Mouse (Mus musculus) liver, adult 2 months (tissue): Measurements from ENCODE around the gene Snx21. TPM values are rescaled to one million over a fixed set of nuclear protein-coding genes. Genes with fewer than 3 reads are reported as not detected.

Experiments
- DNase-seq: peaks from one replicate; pipeline ENCODE4 v3.0.0-alpha.2; 2011; ENCODE audit warnings: low read depth, low spot score; ENCODE audit errors: extremely low read depth
- H3K27ac ChIP-seq: fragments of 200-500 bp; replicated peaks from 2 replicates; pipeline ENCODE4 v1.5.1; 2012; ENCODE audit warnings: low read depth, mild to moderate bottlenecking, control low read depth, inconsistent platforms, low read length; ENCODE audit not compliant: insufficient read depth
- H3K27me3 ChIP-seq: fragments of 200-500 bp; 2 replicates; pipeline ENCODE4 v1.6.1; 2012; ENCODE audit warnings: mild to moderate bottlenecking, moderate library complexity, low read length, inconsistent platforms; ENCODE audit not compliant: control insufficient read depth, insufficient read depth
- H3K36me3 ChIP-seq: fragments of 200-500 bp; 2 replicates; pipeline ENCODE4 v1.6.1; 2012; ENCODE audit warnings: low read length, inconsistent platforms; ENCODE audit not compliant: control insufficient read depth, insufficient read depth
- H3K4me1 ChIP-seq: fragments of 200-500 bp; 2 replicates; pipeline ENCODE4 v1.6.1; 2011; ENCODE audit warnings: low read length; ENCODE audit not compliant: control insufficient read depth, insufficient read depth
- H3K4me3 ChIP-seq: fragments of 200-500 bp; 2 replicates; pipeline ENCODE4 v1.5.1; 2011; ENCODE audit warnings: low read depth, mild to moderate bottlenecking, control low read depth, low read length, moderate library complexity; ENCODE audit not compliant: insufficient read depth
- H3K79me2 ChIP-seq: fragments of 200-500 bp; 2 replicates; pipeline ENCODE4 v1.6.1; 2012; ENCODE audit warnings: inconsistent platforms, mild to moderate bottlenecking, low read length, moderate library complexity; ENCODE audit not compliant: control insufficient read depth, insufficient read depth
- H3K9ac ChIP-seq: fragments of 200-500 bp; 2 replicates; pipeline ENCODE4 v1.6.1; 2012; ENCODE audit warnings: low read depth, mild to moderate bottlenecking, control low read depth, inconsistent platforms, low read length
- CTCF ChIP-seq: fragments of 200-500 bp; IDR thresholded peaks from 2 replicates; pipeline ENCODE4 v1.5.1; 2011; ENCODE audit warnings: low read depth, low read length, control low read depth
- POLR2A ChIP-seq: fragments of 200-500 bp; IDR thresholded peaks from 2 replicates; pipeline ENCODE4 v1.6.1; 2011; ENCODE audit warnings: low read length, control low read depth; ENCODE audit not compliant: insufficient read depth; ENCODE audit errors: extremely low read depth
- WGBS: fragments of 180-500 bp; shearing (Covaris S2); methylation state at CpG from one replicate; pipeline ENCODE4 v1.1.7; 2018; 5-methylcytosine and 5-hydroxymethylcytosine counted together
- polyA plus RNA-seq: library from polyadenylated mRNA; depleted of rRNA; stranded (reverse); fragments of >200 nt; gene quantifications from 2 replicates; pipeline ENCODE4 v1.2.3, GENCODE M21; 2012
- total RNA-seq: library from RNA; depleted of rRNA; stranded (reverse); fragments of >200 nt; gene quantifications from 2 replicates; pipeline ENCODE4 v1.2.3, GENCODE M21; 2014

Snx21 gene
- total and polyA plus RNA-seq, 2 experiments = 10.8 to 14.4 TPM

DNA sequence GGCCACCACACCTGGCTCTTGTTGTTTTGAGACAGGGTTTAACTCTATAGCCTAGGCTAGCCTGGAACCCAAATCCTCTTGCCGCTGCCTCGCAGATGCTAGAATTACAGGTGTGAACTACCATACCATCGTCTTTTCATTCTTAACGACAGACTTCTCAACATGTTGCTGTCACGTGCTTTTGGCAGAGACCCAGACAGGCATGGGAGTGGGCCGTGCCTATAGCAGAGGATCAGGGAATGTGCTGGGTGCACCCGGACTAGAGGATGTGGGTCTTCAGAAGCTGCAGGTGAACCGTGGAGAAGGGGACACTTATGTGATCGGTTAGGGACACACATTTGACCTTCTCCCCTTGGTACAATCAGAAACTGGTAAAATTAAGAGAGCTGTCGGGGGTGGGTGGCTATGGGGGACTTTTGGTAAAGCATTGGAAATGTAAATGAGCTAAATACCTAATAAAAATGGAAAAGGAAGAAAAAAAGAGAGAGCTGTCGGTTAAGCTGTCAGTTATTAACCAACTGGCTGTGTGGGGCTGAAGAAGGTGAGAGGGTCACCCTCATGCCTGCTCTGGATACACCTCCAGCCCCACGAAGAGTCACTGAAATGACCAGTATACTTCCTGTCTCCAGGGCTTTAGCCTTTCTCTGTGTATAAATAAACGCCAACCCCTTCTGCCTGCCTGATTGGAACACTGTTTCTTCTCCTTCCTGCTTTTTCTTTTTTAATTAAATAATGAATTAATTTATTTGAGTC, 14.8 kb downstream of the Snx21 start:
- TF ChIP-seq CTCF (no peak), POLR2A (no peak)
- H3K4me1 ChIP-seq = peaks cover 9% of the 10 kb centered on the region
- peaks cover 13% of the 10 kb centered on the region for H3K36me3 ChIP-seq
- no peak for DNase-seq
- no peak overlapping the region for H3K9ac ChIP-seq
- no peaks in the 10 kb centered on the region for H3K27me3 ChIP-seq
- H3K27ac ChIP-seq = no peak overlapping the region
- 82% methylated on average over 13 of the region's 13 CpGs for WGBS
- H3K79me2 ChIP-seq = peaks cover 10% of the 10 kb centered on the region; the same call in 1 of the 2 replicates
- H3K4me3 ChIP-seq = no peak overlapping the region

DNA sequence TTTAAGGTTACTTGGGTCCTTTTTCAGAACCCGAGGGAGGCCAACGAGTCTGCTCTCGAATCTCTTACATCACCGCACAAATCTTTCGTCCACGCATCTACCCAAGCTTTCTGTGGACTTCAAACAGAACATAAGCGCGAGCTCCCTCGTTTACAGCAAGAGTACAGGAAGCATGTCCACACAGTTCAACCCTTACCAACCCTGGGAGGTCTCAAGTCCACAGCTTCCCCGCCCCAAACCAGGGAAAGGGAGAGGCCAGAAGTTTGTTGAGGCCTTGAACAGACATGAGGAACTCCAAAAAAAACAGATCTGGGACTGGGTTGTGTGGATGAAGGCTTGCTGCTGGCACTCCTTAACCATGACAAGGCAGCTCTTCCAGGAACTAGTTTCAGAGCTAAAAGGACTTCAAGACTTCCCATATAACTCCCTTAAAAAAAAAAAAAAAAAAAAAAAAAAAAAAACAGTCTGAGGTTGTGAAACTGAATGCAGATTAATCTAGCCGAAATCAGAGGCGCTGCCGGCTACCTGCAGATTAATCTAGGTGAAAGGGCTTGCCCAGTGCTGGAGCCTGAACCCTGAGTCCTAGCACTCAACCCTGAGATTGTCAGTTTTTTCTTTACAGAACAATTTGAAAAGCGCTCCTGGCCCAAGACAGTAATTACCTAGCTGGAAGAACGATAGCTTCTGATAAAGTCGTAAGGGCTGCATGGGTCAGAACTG, 17.7 kb downstream of the Snx21 start:
- H3K27ac ChIP-seq = peak overlapping the region; percentile 76
- H3K4me1 ChIP-seq = peaks cover 9% of the 10 kb centered on the region
- 28% methylated on average over 16 of the region's 16 CpGs for WGBS
- peak; percentile 73 for DNase-seq
- peak overlapping the region; percentile 77 for H3K4me3 ChIP-seq
- H3K36me3 ChIP-seq = no peaks in the 10 kb centered on the region
- H3K27me3 ChIP-seq = no peaks in the 10 kb centered on the region
- peaks cover 10% of the 10 kb centered on the region; the same call in 1 of the 2 replicates for H3K79me2 ChIP-seq
- peak overlapping the region; percentile 42 for H3K9ac ChIP-seq
- no peak for TF ChIP-seq CTCF
- TF ChIP-seq POLR2A = no peak

DNA sequence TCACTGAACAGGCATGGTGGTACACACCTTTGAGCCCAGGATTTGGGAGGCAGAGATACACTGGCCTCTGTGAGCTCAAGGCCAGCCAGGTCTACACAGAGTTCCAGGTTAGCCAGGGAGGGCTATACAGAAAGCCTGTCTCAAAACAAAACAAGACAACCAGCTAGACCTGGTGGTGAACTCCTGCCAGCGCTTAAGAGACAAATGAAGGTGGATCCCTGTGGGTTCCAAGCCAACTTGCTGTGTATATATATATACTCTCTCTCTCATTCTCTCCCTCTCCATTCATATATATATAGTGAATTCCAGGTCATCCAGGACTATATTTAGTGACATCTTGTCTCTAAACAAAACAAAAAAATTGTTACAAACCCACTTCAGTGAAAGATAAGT, 18.3 kb downstream of the Snx21 start:
- H3K4me3 ChIP-seq = peak overlapping the region; percentile 77
- H3K27me3 ChIP-seq = no peaks in the 10 kb centered on the region
- H3K27ac ChIP-seq = peak overlapping the region; percentile 76
- H3K79me2 ChIP-seq = peaks cover 10% of the 10 kb centered on the region; the same call in 1 of the 2 replicates
- peaks cover 9% of the 10 kb centered on the region for H3K4me1 ChIP-seq
- no peak for DNase-seq
- no peak for TF ChIP-seq CTCF
- TF ChIP-seq POLR2A = no peak
- no peaks in the 10 kb centered on the region for H3K36me3 ChIP-seq
- 23% methylated on average over 1 of the region's 1 CpGs for WGBS
- peak overlapping the region; percentile 87; the same call in 1 of the 2 replicates for H3K9ac ChIP-seq

GRCm38 (mm10) chr2:164804533-164805331, 19.1 kb downstream of the Snx21 start, which contains the start of the genes Acot8 and Zswim3:
TSS of gene Acot8 (minus strand) at chr2:164804882.
TSS of gene Zswim3 (plus strand) at chr2:164805098.
- Histone ChIP-seq H3K36me3 (no peaks in the 10 kb centered on the region), H3K27me3 (no peaks in the 10 kb centered on the region), H3K79me2 (peaks cover 10% of the 10 kb centered on the region; the same call in 1 of the 2 replicates), H3K9ac (peak within 1 kb of the TSS; percentile 87), H3K4me1 (peaks cover 9% of the 10 kb centered on the region), H3K4me3 (peak within 1 kb of the TSS; percentile 77), H3K27ac (peak within 1 kb of the TSS; percentile 87)
- WGBS = under 1% methylated on average over 47 of the region's 47 CpGs
- DNase-seq = peak; percentile 98
- TF ChIP-seq CTCF (no peak), POLR2A (peak; percentile 85)

GRCm38 (mm10) chr2:164805332-164805718, 19.7 kb downstream of the Snx21 start:
- WGBS = 1% methylated on average over 21 of the region's 21 CpGs
- H3K4me1 ChIP-seq = peaks cover 9% of the 10 kb centered on the region
- H3K79me2 ChIP-seq = peaks cover 10% of the 10 kb centered on the region; the same call in 1 of the 2 replicates
- H3K9ac ChIP-seq = peak overlapping the region; percentile 78
- peak overlapping the region; percentile 68 for H3K4me3 ChIP-seq
- H3K27ac ChIP-seq = peak overlapping the region; percentile 87
- no peak for DNase-seq
- no peaks in the 10 kb centered on the region for H3K36me3 ChIP-seq
- TF ChIP-seq POLR2A = no peak
- TF ChIP-seq CTCF = no peak
- no peaks in the 10 kb centered on the region for H3K27me3 ChIP-seq
